Comparison of ENCODE assay signal across 8 mouse cellular contexts in genomic region chr7:142487341-142487859, GRCm38 (mm10). TPM values are rescaled to one million over a fixed set of nuclear protein-coding genes. Genes with fewer than 3 reads are reported as not detected.
DNase-seq lines count a peak whose midpoint lies in the region; ATAC-seq and TF ChIP-seq lines count a peak whose summit lies in the region.

No protein-coding gene starts in this region.

- TF ChIP-seq POLR2A in brain, embryonic 14.5 days (IDR thresholded peaks at IDR 0.05; ENCODE audit: borderline replicate concordance, extremely low read depth, insufficient read depth, insufficient read length, poor library complexity, severe bottlenecking) = no peak
- TF ChIP-seq POLR2A in thymus, adult 2 months (IDR thresholded peaks at IDR 0.05; ENCODE audit: control insufficient read depth, extremely low read depth, insufficient read depth, low read length, poor library complexity) = no peak

- no peak for DNase-seq in heart, adult 8-10 months (ENCODE audit: low spot score)
- peak; percentile 91 for DNase-seq in brain, embryonic 14.5 days (ENCODE audit: low read depth)
- peak; percentile 62 for DNase-seq in kidney, postnatal 10 days
- DNase-seq in lung, postnatal 4 days = peak; percentile 56 to 62
- DNase-seq in thymus, adult 2 months = no peak

- peak overlapping the region; percentile 7; the same call in 1 of the 2 replicates for H3K9ac ChIP-seq in heart, embryonic 11.5 days (ENCODE audit: low read depth, low read length)
- peak overlapping the region; percentile 72 for H3K9ac ChIP-seq in heart, embryonic 13.5 days
- peak overlapping the region; percentile 63 for H3K9ac ChIP-seq in stomach, embryonic 16.5 days (ENCODE audit: low read length)

- whole genome bisulfite sequencing in heart, embryonic 11.5 days (ENCODE audit: insufficient replicate concordance) = 21% methylated on average over 9 of the region's 9 CpGs
- WGBS in heart, embryonic 13.5 days = 22% methylated on average over 9 of the region's 9 CpGs
- 21% methylated on average over 9 of the region's 9 CpGs for WGBS in stomach, embryonic 16.5 days
- WGBS in thymus, adult 2 months = 88% methylated on average over 9 of the region's 9 CpGs

- 0 out of 2 replicates have a peak overlapping the region, but pooled peaks have one; percentile 5 for H3K4me2 ChIP-seq in heart, embryonic 11.5 days
- H3K4me2 ChIP-seq in heart, embryonic 13.5 days = peak overlapping the region; percentile 24; the same call in 1 of the 2 replicates
- H3K4me2 ChIP-seq in stomach, embryonic 16.5 days (ENCODE audit: low read depth, low read length) = peak overlapping the region; percentile 7; the same call in 1 of the 2 replicates

- no peaks in the 10 kb centered on the region for H3K27me3 ChIP-seq in heart, embryonic 11.5 days (ENCODE audit: control insufficient read depth, insufficient read depth, low read length)
- H3K27me3 ChIP-seq in heart, embryonic 13.5 days (replicated peaks) = no peaks in the 10 kb centered on the region
- no peaks in the 10 kb centered on the region for H3K27me3 ChIP-seq in stomach, embryonic 16.5 days (ENCODE audit: control insufficient read depth, insufficient read depth, low read length)
- no peaks in the 10 kb centered on the region for H3K27me3 ChIP-seq in thymus, adult 2 months (ENCODE audit: control insufficient read depth, insufficient read depth, low read length)

- no peak overlapping the region for H3K4me3 ChIP-seq in heart, embryonic 11.5 days (ENCODE audit: low read depth, low read length)
- H3K4me3 ChIP-seq in heart, embryonic 13.5 days = no peak overlapping the region
- no peak overlapping the region for H3K4me3 ChIP-seq in stomach, embryonic 16.5 days (replicated peaks; ENCODE audit: low read length)
- no peak overlapping the region for H3K4me3 ChIP-seq in thymus, adult 2 months (ENCODE audit: control insufficient read depth, insufficient read depth, low read length)

- ATAC-seq in heart, embryonic 11.5 days (replicated peaks; ENCODE audit: insufficient number of reproducible peaks, low FRiP score, low TSS enrichment) = peak; percentile 44
- no peak for ATAC-seq in heart, embryonic 13.5 days (ENCODE audit: extremely low read depth, insufficient number of reproducible peaks, low FRiP score, low TSS enrichment)
- ATAC-seq in stomach, embryonic 16.5 days (ENCODE audit: insufficient read depth, low FRiP score) = peak; percentile 33

- peak overlapping the region; percentile 98 for H3K27ac ChIP-seq in heart, embryonic 11.5 days (ENCODE audit: low read depth, low read length)
- peak overlapping the region; percentile 99 for H3K27ac ChIP-seq in heart, embryonic 13.5 days (replicated peaks)
- H3K27ac ChIP-seq in stomach, embryonic 16.5 days (ENCODE audit: low read length) = peak overlapping the region; percentile 97
- no peak overlapping the region for H3K27ac ChIP-seq in thymus, adult 2 months (ENCODE audit: control insufficient read depth, insufficient read depth, low read length)

- peaks cover 47% of the 10 kb centered on the region for H3K4me1 ChIP-seq in heart, embryonic 11.5 days (ENCODE audit: control insufficient read depth, insufficient read depth, low read length)
- H3K4me1 ChIP-seq in heart, embryonic 13.5 days = peaks cover 58% of the 10 kb centered on the region
- peaks cover 51% of the 10 kb centered on the region for H3K4me1 ChIP-seq in stomach, embryonic 16.5 days (ENCODE audit: control insufficient read depth, insufficient read depth, low read length)
- no peaks in the 10 kb centered on the region for H3K4me1 ChIP-seq in thymus, adult 2 months (replicated peaks; ENCODE audit: control insufficient read depth, insufficient read depth, low read length)

- H3K9me3 ChIP-seq in heart, embryonic 11.5 days (replicated peaks; ENCODE audit: control insufficient read depth, low read length) = no peaks in the 10 kb centered on the region
- no peaks in the 10 kb centered on the region for H3K9me3 ChIP-seq in heart, embryonic 13.5 days
- no peaks in the 10 kb centered on the region for H3K9me3 ChIP-seq in stomach, embryonic 16.5 days (replicated peaks; ENCODE audit: control insufficient read depth, low read length)

- TF ChIP-seq CTCF in brain, embryonic 14.5 days (IDR thresholded peaks at IDR 0.05; ENCODE audit: borderline replicate concordance, extremely low read depth, insufficient read depth, insufficient read length) = peak; percentile 65; the same call in 1 of the 2 replicates
- no peak for TF ChIP-seq CTCF in thymus, adult 2 months (IDR thresholded peaks at IDR 0.05; ENCODE audit: borderline replicate concordance, control insufficient read depth, extremely low read depth, insufficient read depth, low read length, poor library complexity)

- peaks cover 3% of the 10 kb centered on the region; the same call in 1 of the 2 replicates for H3K36me3 ChIP-seq in heart, embryonic 11.5 days (ENCODE audit: control insufficient read depth, insufficient read depth, low read length)
- H3K36me3 ChIP-seq in heart, embryonic 13.5 days = peaks cover 59% of the 10 kb centered on the region
- peaks cover 9% of the 10 kb centered on the region for H3K36me3 ChIP-seq in stomach, embryonic 16.5 days (ENCODE audit: control insufficient read depth, insufficient read depth, low read length)
- peaks cover 83% of the 10 kb centered on the region for H3K36me3 ChIP-seq in thymus, adult 2 months (ENCODE audit: control insufficient read depth, insufficient read depth, low read length)

RNA-seq across cellular contexts. Expression of gene Tnnt3, which starts 11.2 kb away (rescaled TPM):
- 16.0 and 16.3 TPM in 2 replicates for polyA plus RNA-seq in heart, embryonic 11.5 days (2014; fragmentation: Nextera tagmentation; extraction: Ambion mirVana)
- total RNA-seq in heart, adult 8-10 months (2022) = 10 to 100 TPM in 1 of 4 experiments, 1 to 10 TPM in 3; 7.6 to 13.6 (median 9.6) TPM
- polyA plus RNA-seq in brain, embryonic 14.5 days (2012; rRNA removed) = 0.68 and 1.9 TPM in 2 replicates
- 4.0 and 5.4 TPM in 2 replicates for polyA plus RNA-seq in heart, embryonic 13.5 days (2015; fragmentation: Nextera tagmentation; extraction: Ambion mirVana)
- polyA plus RNA-seq in stomach, embryonic 16.5 days (2015; fragmentation: Nextera tagmentation; extraction: Ambion mirVana) = 12.0 and 208 TPM in 2 replicates
- polyA plus RNA-seq in thymus, adult 2 months (2012; rRNA removed) = 1.1 and 2.2 TPM in 2 replicates

RNA-seq across cellular contexts. Expression of gene Lsp1, which starts 26.8 kb away (rescaled TPM):
- 31.4 and 32.1 TPM in 2 replicates for polyA plus RNA-seq in heart, embryonic 11.5 days (2014; fragmentation: Nextera tagmentation; extraction: Ambion mirVana)
- total RNA-seq in heart, adult 8-10 months (2022) = 10 to 100 TPM; 24.0 to 40.3 (median 31.7) TPM
- 6.2 and 7.6 TPM in 2 replicates for polyA plus RNA-seq in brain, embryonic 14.5 days (2012; rRNA removed)
- 51.0 and 54.6 TPM in 2 replicates for polyA plus RNA-seq in heart, embryonic 13.5 days (2015; fragmentation: Nextera tagmentation; extraction: Ambion mirVana)
- 216 and 235 TPM in 2 replicates for polyA plus RNA-seq in stomach, embryonic 16.5 days (2015; fragmentation: Nextera tagmentation; extraction: Ambion mirVana)
- 507 and 626 TPM in 2 replicates for polyA plus RNA-seq in thymus, adult 2 months (2012; rRNA removed)

RNA-seq across cellular contexts. Expression of gene Mrpl23, which starts 45.1 kb away (rescaled TPM):
- 15.4 and 19.3 TPM in 2 replicates for polyA plus RNA-seq in heart, embryonic 11.5 days (2014; fragmentation: Nextera tagmentation; extraction: Ambion mirVana)
- 10 to 100 TPM in 2 of 4 experiments, 1 to 10 TPM in 1, under 1 TPM in 1; 0.90 to 35.4 (median 16.1) TPM for total RNA-seq in heart, adult 8-10 months (2022)
- polyA plus RNA-seq in brain, embryonic 14.5 days (2012; rRNA removed) = 80.2 and 111 TPM in 2 replicates
- 15.6 and 17.7 TPM in 2 replicates for polyA plus RNA-seq in heart, embryonic 13.5 days (2015; fragmentation: Nextera tagmentation; extraction: Ambion mirVana)
- 16.2 and 30.7 TPM in 2 replicates for polyA plus RNA-seq in stomach, embryonic 16.5 days (2015; fragmentation: Nextera tagmentation; extraction: Ambion mirVana)
- 16.7 and 21.3 TPM in 2 replicates for polyA plus RNA-seq in thymus, adult 2 months (2012; rRNA removed)

RNA-seq across cellular contexts. Expression of gene Tnni2, which starts 45.8 kb away (rescaled TPM):
- 46.1 and 51.6 TPM in 2 replicates for polyA plus RNA-seq in heart, embryonic 11.5 days (2014; fragmentation: Nextera tagmentation; extraction: Ambion mirVana)
- 1 to 10 TPM; 5.1 to 10.0 (median 7.8) TPM for total RNA-seq in heart, adult 8-10 months (2022)
- polyA plus RNA-seq in brain, embryonic 14.5 days (2012; rRNA removed) = 0.73 and 1.2 TPM in 2 replicates
- 34.8 and 41.9 TPM in 2 replicates for polyA plus RNA-seq in heart, embryonic 13.5 days (2015; fragmentation: Nextera tagmentation; extraction: Ambion mirVana)
- polyA plus RNA-seq in stomach, embryonic 16.5 days (2015; fragmentation: Nextera tagmentation; extraction: Ambion mirVana) = 20.2 and 217 TPM in 2 replicates
- 3.2 and 4.3 TPM in 2 replicates for polyA plus RNA-seq in thymus, adult 2 months (2012; rRNA removed)

RNA-seq across cellular contexts. Expression of gene Syt8, which starts 52.8 kb away (rescaled TPM):
- 0.26 and 0.31 TPM in 2 replicates for polyA plus RNA-seq in heart, embryonic 11.5 days (2014; fragmentation: Nextera tagmentation; extraction: Ambion mirVana)
- under 1 TPM in 1 of 4 experiments, not detected in 3; 0.25 TPM for total RNA-seq in heart, adult 8-10 months (2022)
- polyA plus RNA-seq in brain, embryonic 14.5 days (2012; rRNA removed) = 0.23 and 0.44 TPM in 2 replicates
- 0.19 and 0.41 TPM in 2 replicates for polyA plus RNA-seq in heart, embryonic 13.5 days (2015; fragmentation: Nextera tagmentation; extraction: Ambion mirVana)
- polyA plus RNA-seq in stomach, embryonic 16.5 days (2015; fragmentation: Nextera tagmentation; extraction: Ambion mirVana) = 31.1 and 50.1 TPM in 2 replicates
- 2.2 and 5.2 TPM in 2 replicates for polyA plus RNA-seq in thymus, adult 2 months (2012; rRNA removed)

Comparison
In these comparisons a context has a peak if more than half of its experiments do, and no peak if none do; other contexts are left out.
1. H3K9ac ChIP-seq: peak in every context shown above with its lines; median percentile 72 in heart, embryonic 13.5 days; 63 in stomach, embryonic 16.5 days; 7 in heart, embryonic 11.5 days.
2. DNase-seq: peak in brain, embryonic 14.5 days (single experiment), kidney, postnatal 10 days (single experiment) and lung, postnatal 4 days (2 of 2); none in heart, adult 8-10 months (single experiment) and thymus, adult 2 months (single experiment).
3. Peak in every context shown above with its lines, with median percentiles within 50 percentile points of each other: H3K4me2 ChIP-seq.